Mouse (Mus musculus) liver, adult 2 months (tissue): ENCODE measurements around the gene Rasal2. TPM values are rescaled to one million over a fixed set of nuclear protein-coding genes. Genes with fewer than 3 reads are reported as not detected.
A peak's percentile ranks its signal among the peaks of the same experiment; 100 is the strongest.

Experiments
- DNase-seq: peaks from one replicate; pipeline ENCODE4 v3.0.0-alpha.2; 2011; ENCODE audit warnings: low read depth, low spot score; ENCODE audit errors: extremely low read depth
- H3K27ac ChIP-seq: fragments of 200-500 bp; replicated peaks from 2 replicates; pipeline ENCODE4 v1.5.1; 2012; ENCODE audit warnings: low read depth, mild to moderate bottlenecking, control low read depth, inconsistent platforms, low read length; ENCODE audit not compliant: insufficient read depth
- H3K27me3 ChIP-seq: fragments of 200-500 bp; 2 replicates; pipeline ENCODE4 v1.6.1; 2012; ENCODE audit warnings: mild to moderate bottlenecking, moderate library complexity, low read length, inconsistent platforms; ENCODE audit not compliant: control insufficient read depth, insufficient read depth
- H3K36me3 ChIP-seq: fragments of 200-500 bp; 2 replicates; pipeline ENCODE4 v1.6.1; 2012; ENCODE audit warnings: low read length, inconsistent platforms; ENCODE audit not compliant: control insufficient read depth, insufficient read depth
- H3K4me1 ChIP-seq: fragments of 200-500 bp; 2 replicates; pipeline ENCODE4 v1.6.1; 2011; ENCODE audit warnings: low read length; ENCODE audit not compliant: control insufficient read depth, insufficient read depth
- H3K4me3 ChIP-seq: fragments of 200-500 bp; 2 replicates; pipeline ENCODE4 v1.5.1; 2011; ENCODE audit warnings: low read depth, mild to moderate bottlenecking, control low read depth, low read length, moderate library complexity; ENCODE audit not compliant: insufficient read depth
- H3K79me2 ChIP-seq: fragments of 200-500 bp; 2 replicates; pipeline ENCODE4 v1.6.1; 2012; ENCODE audit warnings: inconsistent platforms, mild to moderate bottlenecking, low read length, moderate library complexity; ENCODE audit not compliant: control insufficient read depth, insufficient read depth
- H3K9ac ChIP-seq: fragments of 200-500 bp; 2 replicates; pipeline ENCODE4 v1.6.1; 2012; ENCODE audit warnings: low read depth, mild to moderate bottlenecking, control low read depth, inconsistent platforms, low read length
- CTCF ChIP-seq: fragments of 200-500 bp; IDR thresholded peaks from 2 replicates; pipeline ENCODE4 v1.5.1; 2011; ENCODE audit warnings: low read depth, low read length, control low read depth
- POLR2A ChIP-seq: fragments of 200-500 bp; IDR thresholded peaks from 2 replicates; pipeline ENCODE4 v1.6.1; 2011; ENCODE audit warnings: low read length, control low read depth; ENCODE audit not compliant: insufficient read depth; ENCODE audit errors: extremely low read depth
- WGBS: fragments of 180-500 bp; shearing (Covaris S2); methylation state at CpG from one replicate; pipeline ENCODE4 v1.1.7; 2018; 5-methylcytosine and 5-hydroxymethylcytosine counted together
- polyA plus RNA-seq: library from polyadenylated mRNA; depleted of rRNA; stranded (reverse); fragments of >200 nt; gene quantifications from 2 replicates; pipeline ENCODE4 v1.2.3, GENCODE M21; 2012; rRNA removed
- total RNA-seq: library from RNA; depleted of rRNA; stranded (reverse); fragments of >200 nt; gene quantifications from 2 replicates; pipeline ENCODE4 v1.2.3, GENCODE M21; 2014; rRNA removed

Gene Rasal2
- total RNA-seq (9.1 and 10.2 TPM in 2 replicates), polyA plus RNA-seq (0.90 and 1.2 TPM in 2 replicates)

DNA sequence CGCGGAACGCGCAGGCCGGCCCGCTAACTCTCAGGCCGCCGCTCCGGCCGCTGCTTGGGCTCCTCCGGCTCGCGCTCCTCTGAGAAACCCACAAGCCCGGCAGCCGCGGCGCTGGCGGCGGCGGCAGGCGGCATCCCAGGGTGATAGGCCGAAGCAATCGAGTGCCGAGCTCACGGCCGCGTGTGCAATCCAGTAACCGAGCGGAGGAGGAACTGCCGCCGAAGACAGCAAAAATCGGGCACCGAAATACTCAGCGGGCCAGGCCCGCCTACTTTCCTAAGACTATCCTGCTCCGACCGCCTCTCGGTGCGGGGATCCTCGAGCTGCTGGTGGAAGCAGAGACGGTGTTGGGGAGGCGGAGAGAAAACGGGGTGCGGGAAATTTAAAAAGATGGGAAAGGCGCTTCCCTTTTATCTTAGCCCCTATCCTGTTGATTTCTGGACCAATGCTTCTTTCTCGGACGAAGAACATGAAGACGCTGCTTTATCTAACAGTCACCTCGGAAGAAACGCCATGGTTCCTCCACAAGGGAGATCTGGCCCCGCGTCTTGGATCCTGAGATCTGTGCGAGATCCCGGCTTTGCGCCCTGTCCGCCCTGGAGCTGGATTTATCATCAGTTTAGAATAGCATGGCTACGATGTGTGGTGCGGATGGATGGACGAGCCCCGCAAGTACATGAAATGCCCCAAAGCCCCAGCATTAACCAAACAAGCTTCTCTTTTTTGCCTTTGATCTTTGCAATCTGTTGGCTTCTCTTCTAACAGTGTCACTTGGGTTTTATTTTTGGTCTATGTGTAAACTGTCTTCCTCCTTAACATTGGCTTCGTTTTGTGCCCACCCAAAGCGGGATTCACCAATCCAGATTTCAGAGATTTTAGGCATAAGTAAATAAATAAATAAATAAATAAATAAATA, at the start of gene Rasal2:
Rasal2 (minus strand) TSS at position 142 of the 916 bp plus-strand sequence.
- DNase-seq = peak; percentile 92
- Histone ChIP-seq H3K27ac (peak within 1 kb of the TSS; percentile 56), H3K4me1 (no peaks in the 10 kb centered on the region; the same call in 1 of the 2 replicates), H3K4me3 (peak within 1 kb of the TSS; percentile 64), H3K36me3 (no peaks in the 10 kb centered on the region), H3K9ac (peak within 1 kb of the TSS; percentile 88), H3K79me2 (peaks cover 3% of the 10 kb centered on the region; the same call in 1 of the 2 replicates), H3K27me3 (no peaks in the 10 kb centered on the region)
- TF ChIP-seq POLR2A (0 out of 2 replicates have a peak, but pooled peaks have one; percentile 21), CTCF (no peak)
- WGBS = under 1% methylated on average over 62 of the region's 62 CpGs

DNA sequence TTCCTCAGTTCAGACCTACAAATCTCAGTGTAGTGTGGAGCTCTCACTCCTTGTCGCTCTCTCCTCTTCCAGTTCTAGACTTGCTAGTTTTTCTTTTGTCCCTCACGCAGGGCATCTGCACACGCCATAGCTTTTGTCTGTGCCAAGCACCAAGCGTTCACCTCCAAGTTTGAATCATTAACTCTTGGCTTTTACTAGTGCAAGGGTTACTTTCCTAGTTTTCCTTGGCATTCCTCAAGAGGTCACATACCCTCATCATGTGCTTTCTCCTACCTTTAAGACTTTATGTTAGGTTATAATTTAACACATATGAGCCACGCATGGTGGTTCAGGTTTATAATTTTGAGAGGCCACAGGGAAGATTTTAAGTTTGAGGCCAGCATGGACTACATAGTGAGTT, 48.9 kb upstream of the Rasal2 start:
- Histone ChIP-seq H3K79me2 (no peaks in the 10 kb centered on the region), H3K36me3 (peaks cover 2% of the 10 kb centered on the region; the same call in 1 of the 2 replicates), H3K27me3 (no peaks in the 10 kb centered on the region), H3K27ac (no peak overlapping the region), H3K9ac (no peak overlapping the region), H3K4me3 (no peak overlapping the region), H3K4me1 (no peaks in the 10 kb centered on the region; the same call in 1 of the 2 replicates)
- WGBS = 94% methylated on average over 5 of the region's 5 CpGs
- no peak for DNase-seq
- TF ChIP-seq CTCF = no peak
- TF ChIP-seq POLR2A = no peak

DNA sequence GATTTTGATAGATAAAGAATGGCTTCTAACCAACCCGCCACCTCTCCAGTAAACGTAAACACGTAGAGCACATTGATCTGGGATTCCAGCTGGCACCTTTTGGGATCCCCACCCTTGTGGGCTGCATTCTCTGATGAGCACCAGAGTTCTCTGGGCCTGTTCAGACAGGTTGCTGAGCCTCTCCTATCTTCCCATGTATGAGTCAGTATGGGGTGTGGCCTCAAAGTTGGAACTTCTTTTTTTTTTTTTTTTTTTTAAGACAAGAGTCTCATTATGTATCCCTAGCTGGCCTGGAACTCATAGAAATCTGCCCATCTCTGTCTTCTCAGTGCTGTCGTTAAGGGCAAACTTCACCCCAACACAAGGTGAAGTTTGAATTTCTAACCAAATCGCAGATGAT, 47.5 kb upstream of the Rasal2 start:
- Histone ChIP-seq H3K36me3 (no peaks in the 10 kb centered on the region), H3K4me1 (no peaks in the 10 kb centered on the region; the same call in 1 of the 2 replicates), H3K27me3 (no peaks in the 10 kb centered on the region), H3K9ac (no peak overlapping the region), H3K79me2 (no peaks in the 10 kb centered on the region), H3K27ac (no peak overlapping the region), H3K4me3 (no peak overlapping the region)
- DNase-seq = no peak
- TF ChIP-seq CTCF (no peak), POLR2A (no peak)
- WGBS = 97% methylated on average over 5 of the region's 5 CpGs

DNA sequence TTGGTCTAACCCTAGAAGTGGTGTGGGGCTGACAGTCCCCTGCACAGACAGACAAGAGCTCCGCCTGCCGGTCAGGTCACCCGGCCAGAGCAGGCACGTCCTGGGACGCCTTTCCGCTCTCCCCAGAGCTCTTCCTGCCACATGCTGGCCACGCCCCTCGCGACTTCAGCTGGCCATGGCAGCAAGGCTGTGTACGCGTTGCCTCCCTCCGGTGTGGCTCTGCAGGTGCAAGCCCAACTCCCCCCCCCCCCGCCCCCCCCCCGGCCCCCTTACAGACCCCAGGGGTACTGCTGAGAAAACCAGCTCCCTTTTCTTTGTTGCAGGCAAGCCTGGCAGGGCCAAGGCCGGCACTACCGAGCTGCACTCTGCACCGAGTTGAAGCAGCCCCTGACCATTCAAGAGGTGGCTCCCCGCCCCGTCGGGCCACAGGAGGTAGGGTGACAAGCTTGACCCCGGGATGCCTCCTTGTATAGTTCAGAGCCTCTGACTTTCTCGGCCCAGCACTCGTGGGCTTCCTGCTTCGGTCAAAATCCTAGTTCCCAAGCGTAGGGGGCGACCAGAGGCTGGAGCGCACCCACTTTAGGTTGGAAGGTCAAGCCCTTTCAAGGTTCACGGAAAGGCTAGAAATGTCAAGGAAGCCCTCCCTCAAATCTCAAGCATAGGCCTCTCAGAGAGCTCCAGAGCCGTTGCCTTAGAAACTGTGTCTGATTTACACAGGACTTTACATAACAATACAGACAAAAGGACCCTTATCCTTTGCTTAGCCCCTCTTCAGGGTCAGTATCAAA, 46.2 kb upstream of the Rasal2 start, which contains the start of gene Cryzl2:
Cryzl2 (plus strand) TSS at position 157 of the 788 bp plus-strand sequence.
- Histone ChIP-seq H3K36me3 (no peaks in the 10 kb centered on the region), H3K4me3 (peak within 1 kb of the TSS; percentile 43), H3K27me3 (no peaks in the 10 kb centered on the region), H3K79me2 (no peaks in the 10 kb centered on the region), H3K27ac (no peak within 1 kb of the TSS), H3K9ac (peak within 1 kb of the TSS; percentile 39), H3K4me1 (no peaks in the 10 kb centered on the region; the same call in 1 of the 2 replicates)
- DNase-seq = peak; percentile 78
- TF ChIP-seq POLR2A (0 out of 2 replicates have a peak, but pooled peaks have one; percentile 42), CTCF (peak; percentile 93)
- 12% methylated on average over 28 of the region's 29 CpGs for WGBS

DNA sequence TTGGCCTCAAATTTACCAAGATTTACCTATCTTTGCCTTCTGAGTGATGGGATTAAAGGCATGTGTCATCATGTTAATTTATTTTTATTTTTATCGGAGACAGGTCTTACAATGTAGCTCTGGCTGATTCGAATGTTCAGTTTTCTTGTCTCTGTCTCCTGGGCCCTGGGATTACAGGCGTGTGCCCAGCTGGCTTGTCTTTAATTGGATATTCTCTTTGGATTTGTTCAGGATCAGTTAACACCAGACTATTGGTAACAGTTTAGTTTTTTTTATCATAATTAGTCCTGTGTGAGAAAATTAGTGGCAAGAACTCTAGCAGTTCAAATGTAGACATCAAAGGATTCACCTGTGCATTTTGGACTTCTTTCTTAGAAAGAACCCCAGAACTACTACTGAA, 45.4 kb upstream of the Rasal2 start:
- H3K27ac ChIP-seq = no peak overlapping the region
- 96% methylated on average over 3 of the region's 3 CpGs for WGBS
- H3K9ac ChIP-seq = no peak overlapping the region
- H3K79me2 ChIP-seq = no peaks in the 10 kb centered on the region
- DNase-seq = no peak
- H3K4me3 ChIP-seq = no peak overlapping the region
- H3K27me3 ChIP-seq = no peaks in the 10 kb centered on the region
- no peaks in the 10 kb centered on the region for H3K36me3 ChIP-seq
- H3K4me1 ChIP-seq = no peaks in the 10 kb centered on the region; the same call in 1 of the 2 replicates
- TF ChIP-seq POLR2A (no peak), CTCF (no peak)
